Comparison of ENCODE assay signal across 21 mouse cellular contexts in genomic region chr3:54054376-54054775, GRCm38 (mm10).
DNase-seq lines count a peak whose midpoint lies in the region; TF ChIP-seq lines count a peak whose summit lies in the region.
"Had no signal": no experiment of that assay in that cellular context is flagged by ENCODE, and none has a peak within 500 bp of the region (broad histone marks: within the 10 kb centered on the region; RNA-seq: fewer than 3 reads in every experiment).

No protein-coding gene starts in this region.

- H3K4me1 ChIP-seq in cerebellum, adult 2 months (ENCODE audit: control insufficient read depth, insufficient read depth, low read length) = no peaks in the 10 kb centered on the region

- WGBS in cerebellum, adult 2 months = 23% methylated on average over 7 of the region's 7 CpGs

- DNase-seq in cerebellum, postnatal 10 days = peak; percentile 63 to 80
- DNase-seq in cerebellum, adult 2 months = no peak
- peak; percentile 6 for DNase-seq in layer of hippocampus, adult 9-11 months
- DNase-seq in layer of hippocampus, adult 8-10 months (ENCODE audit: low spot score in 2 of 2) = no peak
- peak; percentile 42 to 54 for DNase-seq in layer of hippocampus, postnatal 14 days (ENCODE audit: low spot score in 2 of 2)
- DNase-seq in layer of hippocampus, postnatal 25 days (ENCODE audit: extremely low spot score in 1 of 2, low spot score in 1 of 2) = no peak
- peak; percentile 22 for DNase-seq in brain, embryonic 14.5 days (ENCODE audit: low read depth)
- DNase-seq: adrenal gland, adult 8-10 months; adrenal gland, postnatal 14 days; adrenal gland, postnatal 36 days; B cell, adult 2 months; cerebellum, adult 11 months; cerebellum, adult 18-20 months; cerebellum, adult 9-10 months; cerebellum, postnatal 25 days; embryo, embryonic 11 days; forebrain, postnatal 0 days had no signal

- H3K27me3 ChIP-seq in cerebellum, adult 2 months (ENCODE audit: control insufficient read depth, insufficient read depth, low read length) = no peaks in the 10 kb centered on the region
- H3K27me3 ChIP-seq: CH12.LX; embryonic facial prominence, embryonic 12.5 days; forebrain, embryonic 13.5 days; forebrain, embryonic 15.5 days had no signal

- H3K27ac ChIP-seq in cerebellum, adult 2 months (ENCODE audit: insufficient read depth, low read length) = no peak overlapping the region
- H3K27ac ChIP-seq: embryonic facial prominence, embryonic 12.5 days; forebrain, embryonic 13.5 days; forebrain, embryonic 15.5 days had no signal

- H3K4me3 ChIP-seq in cerebellum, adult 2 months (replicated peaks; ENCODE audit: insufficient read depth, low read depth, low read length) = no peak overlapping the region
- H3K4me3 ChIP-seq: embryonic facial prominence, embryonic 12.5 days; forebrain, embryonic 13.5 days; forebrain, embryonic 15.5 days had no signal

- TF ChIP-seq CTCF in cerebellum, adult 2 months (IDR thresholded peaks at IDR 0.05; ENCODE audit: borderline replicate concordance, insufficient read depth, low read depth, low read length) = no peak
- TF ChIP-seq CTCF in brain, embryonic 14.5 days (IDR thresholded peaks at IDR 0.05; ENCODE audit: borderline replicate concordance, extremely low read depth, insufficient read depth, insufficient read length) = no peak

- TF ChIP-seq POLR2A in cerebellum, adult 2 months (IDR thresholded peaks at IDR 0.05; ENCODE audit: borderline replicate concordance, insufficient read depth, low read length) = no peak
- no peak for TF ChIP-seq POLR2A in brain, embryonic 14.5 days (IDR thresholded peaks at IDR 0.05; ENCODE audit: borderline replicate concordance, extremely low read depth, insufficient read depth, insufficient read length, poor library complexity, severe bottlenecking)

Comparison
In these comparisons a context has a peak if more than half of its experiments do, and no peak if none do; other contexts are left out.
1. DNase-seq: peak in cerebellum, postnatal 10 days (2 of 2), layer of hippocampus, adult 9-11 months (single experiment), layer of hippocampus, postnatal 14 days (2 of 2) and brain, embryonic 14.5 days (single experiment); none in cerebellum, adult 2 months (0 of 2), layer of hippocampus, adult 8-10 months (0 of 2) and layer of hippocampus, postnatal 25 days (0 of 2).